Mouse (Mus musculus) stomach, postnatal 0 days (tissue): Measurements from ENCODE around the gene Eya3.
"Not testable (repeated sequence)": the region's sequence is repeated elsewhere in the genome, so short reads cannot be mapped to it uniquely, and the experiment has no call there.

Source experiments
- CTCF ChIP-seq: IDR thresholded peaks from 2 replicates; pipeline ENCODE4 v1.5.1; 2016; ENCODE audit warnings: antibody characterized with exemption, low read depth, mild to moderate bottlenecking, moderate library complexity
- EP300 ChIP-seq: optimal IDR thresholded peaks from 2 replicates; pipeline ENCODE3; 2016; ENCODE audit warnings: antibody characterized with exemption

GRCm38 (mm10) chr4:132737154-132737553, 98.4 kb downstream of the Eya3 start:
- TF ChIP-seq CTCF, EP300: not testable (repeated sequence)
